Mouse (Mus musculus): ENCODE data around the gene Lce1k. TPM values are rescaled to one million over a fixed set of nuclear protein-coding genes. Genes with fewer than 3 reads are reported as not detected.
"Not testable (repeated sequence)": the region's sequence is repeated elsewhere in the genome, so short reads cannot be mapped to it uniquely, and the experiment has no call there.

Lce1k gene
- total and polyA plus RNA-seq, 3 experiments = not detected

GRCm38 (mm10) chr3:92827108-92827507, 19.4 kb upstream of the Lce1k start, which contains the start of gene Kprp:
Gene Kprp (minus strand): TSS chr3:92827247.
- H3K79me2 ChIP-seq (ENCODE audit: control insufficient read depth, insufficient read depth, low read length, poor library complexity) = no peaks in the 10 kb centered on the region
- H3K36me3 ChIP-seq (ENCODE audit: control insufficient read depth in 1 of 2, insufficient read depth in 2 of 2, low read length in 2 of 2) = no peaks in the 10 kb centered on the region
- H3K4me1 ChIP-seq (ENCODE audit: control insufficient read depth in 1 of 2, insufficient read depth in 2 of 2, low read length in 2 of 2) = no peaks in the 10 kb centered on the region
- TF ChIP-seq TCF12 (IDR thresholded peaks at IDR 0.05; ENCODE audit: low read depth, low read length) = no peak
- no peak for TF ChIP-seq UBTF (IDR thresholded peaks at IDR 0.05; ENCODE audit: borderline replicate concordance, insufficient read depth, low read depth, low read length)
- H3K27me3 ChIP-seq (ENCODE audit: control insufficient read depth in 1 of 2, insufficient read depth in 2 of 2, low read length in 2 of 2) = no peaks in the 10 kb centered on the region
- no peak for DNase-seq (ENCODE audit: low read depth, low spot score)
- H3K9ac ChIP-seq (ENCODE audit: control insufficient read depth, low read depth, low read length, poor library complexity, severe bottlenecking) = no peak within 1 kb of the TSS
- H3K9me3 ChIP-seq (replicated peaks; ENCODE audit: insufficient read depth, low read length) = no peaks in the 10 kb centered on the region
- H3K27ac ChIP-seq (ENCODE audit: control insufficient read depth, low read depth, low read length) = no peak within 1 kb of the TSS
- H3K4me3 ChIP-seq (ENCODE audit: control insufficient read depth in 1 of 2, insufficient read depth in 1 of 2, low read depth in 2 of 2, low read length in 2 of 2) = no peak within 1 kb of the TSS

GRCm38 (mm10) chr3:92825808-92826207, 18.1 kb upstream of the Lce1k start:
- TF ChIP-seq NELFE (IDR thresholded peaks at IDR 0.05; ENCODE audit: low read depth, low read length) = no peak
- TF ChIP-seq MYC (IDR thresholded peaks at IDR 0.05; ENCODE audit: low read depth, low read length) = no peak
- no peak for TF ChIP-seq MAFK (IDR thresholded peaks at IDR 0.05; ENCODE audit: borderline replicate concordance, low read depth, low read length)
- no peak for TF ChIP-seq RCOR1 (IDR thresholded peaks at IDR 0.05; ENCODE audit: low read depth, low read length)
- Histone ChIP-seq H3K36me3 (ENCODE audit: control insufficient read depth in 1 of 2, insufficient read depth in 2 of 2, low read length in 2 of 2) (no peaks in the 10 kb centered on the region), H3K9ac (ENCODE audit: control insufficient read depth, low read depth, low read length, poor library complexity, severe bottlenecking) (no peak overlapping the region), H3K9me3 (replicated peaks; ENCODE audit: insufficient read depth, low read length) (no peaks in the 10 kb centered on the region), H3K79me2 (ENCODE audit: control insufficient read depth, insufficient read depth, low read length, poor library complexity) (no peaks in the 10 kb centered on the region), H3K4me3 (ENCODE audit: control insufficient read depth in 1 of 2, insufficient read depth in 1 of 2, low read depth in 2 of 2, low read length in 2 of 2) (no peak overlapping the region), H3K27me3 (ENCODE audit: control insufficient read depth in 1 of 2, insufficient read depth in 2 of 2, low read length in 2 of 2) (no peaks in the 10 kb centered on the region), H3K27ac (ENCODE audit: control insufficient read depth, low read depth, low read length) (no peak overlapping the region), H3K4me1 (ENCODE audit: control insufficient read depth in 1 of 2, insufficient read depth in 2 of 2, low read length in 2 of 2) (no peaks in the 10 kb centered on the region)
- DNase-seq (ENCODE audit: low read depth, low spot score) = no peak

- not testable (repeated sequence) for DNase-seq (ENCODE audit: low read depth, low spot score); H3K4me1 ChIP-seq (ENCODE audit: control insufficient read depth in 1 of 2, insufficient read depth in 2 of 2, low read length in 2 of 2); H3K4me3 ChIP-seq (ENCODE audit: control insufficient read depth in 1 of 2, insufficient read depth in 1 of 2, low read depth in 2 of 2, low read length in 2 of 2); H3K79me2 ChIP-seq (ENCODE audit: control insufficient read depth, insufficient read depth, low read length, poor library complexity); H3K36me3 ChIP-seq (ENCODE audit: control insufficient read depth in 1 of 2, insufficient read depth in 2 of 2, low read length in 2 of 2); H3K27me3 ChIP-seq (ENCODE audit: control insufficient read depth in 1 of 2, insufficient read depth in 2 of 2, low read length in 2 of 2); H3K9me3 ChIP-seq (replicated peaks; ENCODE audit: insufficient read depth, low read length); H3K27ac ChIP-seq (ENCODE audit: control insufficient read depth, low read depth, low read length); H3K9ac ChIP-seq (ENCODE audit: control insufficient read depth, low read depth, low read length, poor library complexity, severe bottlenecking)
Measured at GRCm38 (mm10) chr3:92816036-92816435, 8.3 kb upstream of the Lce1k start.

GRCm38 (mm10) chr3:92815581-92815980, 7.9 kb upstream of the Lce1k start:
- no peaks in the 10 kb centered on the region for H3K4me1 ChIP-seq (ENCODE audit: control insufficient read depth in 1 of 2, insufficient read depth in 2 of 2, low read length in 2 of 2)
- no peaks in the 10 kb centered on the region for H3K79me2 ChIP-seq (ENCODE audit: control insufficient read depth, insufficient read depth, low read length, poor library complexity)
- H3K4me3 ChIP-seq (ENCODE audit: control insufficient read depth in 1 of 2, insufficient read depth in 1 of 2, low read depth in 2 of 2, low read length in 2 of 2) = no peak overlapping the region
- no peaks in the 10 kb centered on the region for H3K36me3 ChIP-seq (ENCODE audit: control insufficient read depth in 1 of 2, insufficient read depth in 2 of 2, low read length in 2 of 2)
- DNase-seq (ENCODE audit: low read depth, low spot score) = no peak
- H3K27me3 ChIP-seq (ENCODE audit: control insufficient read depth in 1 of 2, insufficient read depth in 2 of 2, low read length in 2 of 2) = no peaks in the 10 kb centered on the region
- no peaks in the 10 kb centered on the region for H3K9me3 ChIP-seq (replicated peaks; ENCODE audit: insufficient read depth, low read length)
- TF ChIP-seq E2F4 (IDR thresholded peaks at IDR 0.05; ENCODE audit: borderline replicate concordance, low read depth, low read length) (no peak), GABPA (IDR thresholded peaks at IDR 0.05; ENCODE audit: low read depth, low read length) (no peak), UBTF (IDR thresholded peaks at IDR 0.05; ENCODE audit: borderline replicate concordance, insufficient read depth, low read depth, low read length) (no peak), SMC3 (IDR thresholded peaks at IDR 0.05; ENCODE audit: low read depth, low read length) (no peak), ETS1 (IDR thresholded peaks at IDR 0.05; ENCODE audit: low read depth, low read length) (no peak), GATA1 (IDR thresholded peaks at IDR 0.05; ENCODE audit: low read depth, low read length) (no peak), MYB (IDR thresholded peaks at IDR 0.05; ENCODE audit: low read depth, low read length) (no peak), MYC (IDR thresholded peaks at IDR 0.05; ENCODE audit: low read depth, low read length) (no peak), MAFK (IDR thresholded peaks at IDR 0.05; ENCODE audit: borderline replicate concordance, low read depth, low read length) (no peak)
- no peak overlapping the region for H3K27ac ChIP-seq (ENCODE audit: control insufficient read depth, low read depth, low read length)
- H3K9ac ChIP-seq (ENCODE audit: control insufficient read depth, low read depth, low read length, poor library complexity, severe bottlenecking) = no peak overlapping the region

Measured in MEL (cell line).